Mouse (Mus musculus): Measurements from ENCODE around the gene Sell. TPM values are rescaled to one million over a fixed set of nuclear protein-coding genes. Genes with fewer than 3 reads are reported as not detected.

Gene Sell
- polyA plus RNA-seq, 1 experiment = 11.1 TPM

GRCm38 (mm10) chr1:164072001-164072400, 10.2 kb downstream of the Sell start:
- no peak for DNase-seq
- TF ChIP-seq POLR2A (IDR thresholded peaks at IDR 0.05; ENCODE audit: borderline replicate concordance, extremely low read depth, low read depth, low read length) (no peak), CTCF (IDR thresholded peaks at IDR 0.05; ENCODE audit: insufficient read depth, low read length) (no peak)
- 72% methylated on average over 4 of the region's 4 CpGs for WGBS
- no peak overlapping the region for H3K4me3 ChIP-seq (replicated peaks; ENCODE audit: extremely low read depth, low read depth, low read length)
- H3K4me1 ChIP-seq (ENCODE audit: control insufficient read depth, insufficient read depth, low read length) = no peaks in the 10 kb centered on the region; the same call in 1 of the 2 replicates

- TF ChIP-seq CTCF (IDR thresholded peaks at IDR 0.05; ENCODE audit: insufficient read depth, low read length) (no peak), POLR2A (IDR thresholded peaks at IDR 0.05; ENCODE audit: borderline replicate concordance, extremely low read depth, low read depth, low read length) (no peak)
- WGBS = 77% methylated on average over 9 of the region's 9 CpGs
- Histone ChIP-seq H3K4me1 (ENCODE audit: control insufficient read depth, insufficient read depth, low read length) (no peaks in the 10 kb centered on the region), H3K4me3 (replicated peaks; ENCODE audit: extremely low read depth, low read depth, low read length) (no peak overlapping the region)
- no peak for DNase-seq
These were observed 11.3 kb downstream of the Sell start for GRCm38 (mm10) chr1:164073091-164073490.

- no peaks in the 10 kb centered on the region for H3K4me1 ChIP-seq (ENCODE audit: control insufficient read depth, insufficient read depth, low read length)
- 62% methylated on average over 7 of the region's 7 CpGs for WGBS
- TF ChIP-seq POLR2A (IDR thresholded peaks at IDR 0.05; ENCODE audit: borderline replicate concordance, extremely low read depth, low read depth, low read length) (no peak), CTCF (IDR thresholded peaks at IDR 0.05; ENCODE audit: insufficient read depth, low read length) (no peak)
- H3K4me3 ChIP-seq (replicated peaks; ENCODE audit: extremely low read depth, low read depth, low read length) = no peak overlapping the region
- no peak for DNase-seq
These were observed 12.0 kb downstream of the Sell start for GRCm38 (mm10) chr1:164073803-164074202.

GRCm38 (mm10) chr1:164074606-164075140, 12.9 kb downstream of the Sell start:
- DNase-seq = no peak
- H3K4me3 ChIP-seq (replicated peaks; ENCODE audit: extremely low read depth, low read depth, low read length) = no peak overlapping the region
- WGBS = 82% methylated on average over 2 of the region's 2 CpGs
- TF ChIP-seq CTCF (IDR thresholded peaks at IDR 0.05; ENCODE audit: insufficient read depth, low read length) (no peak), POLR2A (IDR thresholded peaks at IDR 0.05; ENCODE audit: borderline replicate concordance, extremely low read depth, low read depth, low read length) (no peak)
- H3K4me1 ChIP-seq (ENCODE audit: control insufficient read depth, insufficient read depth, low read length) = no peaks in the 10 kb centered on the region

GRCm38 (mm10) chr1:164075416-164075815, 13.6 kb downstream of the Sell start:
- no peak for TF ChIP-seq CTCF (IDR thresholded peaks at IDR 0.05; ENCODE audit: insufficient read depth, low read length)
- no peak for TF ChIP-seq POLR2A (IDR thresholded peaks at IDR 0.05; ENCODE audit: borderline replicate concordance, extremely low read depth, low read depth, low read length)
- WGBS = 95% methylated on average over 1 of the region's 1 CpGs
- no peak for DNase-seq
- Histone ChIP-seq H3K4me3 (replicated peaks; ENCODE audit: extremely low read depth, low read depth, low read length) (no peak overlapping the region), H3K4me1 (ENCODE audit: control insufficient read depth, insufficient read depth, low read length) (no peaks in the 10 kb centered on the region)

- 37% methylated on average over 1 of the region's 1 CpGs for WGBS
- Histone ChIP-seq H3K4me1 (ENCODE audit: control insufficient read depth, insufficient read depth, low read length) (no peaks in the 10 kb centered on the region), H3K4me3 (replicated peaks; ENCODE audit: extremely low read depth, low read depth, low read length) (no peak overlapping the region)
- DNase-seq = no peak
- TF ChIP-seq CTCF (IDR thresholded peaks at IDR 0.05; ENCODE audit: insufficient read depth, low read length) (no peak), POLR2A (IDR thresholded peaks at IDR 0.05; ENCODE audit: borderline replicate concordance, extremely low read depth, low read depth, low read length) (no peak)
These were observed 14.7 kb downstream of the Sell start for GRCm38 (mm10) chr1:164076441-164076840.

GRCm38 (mm10) chr1:164077031-164077430, 15.2 kb downstream of the Sell start:
- Histone ChIP-seq H3K4me1 (ENCODE audit: control insufficient read depth, insufficient read depth, low read length) (no peaks in the 10 kb centered on the region), H3K4me3 (replicated peaks; ENCODE audit: extremely low read depth, low read depth, low read length) (no peak overlapping the region)
- TF ChIP-seq POLR2A (IDR thresholded peaks at IDR 0.05; ENCODE audit: borderline replicate concordance, extremely low read depth, low read depth, low read length) (no peak), CTCF (IDR thresholded peaks at IDR 0.05; ENCODE audit: insufficient read depth, low read length) (no peak)
- 49% methylated on average over 3 of the region's 3 CpGs for WGBS
- DNase-seq = no peak

GRCm38 (mm10) chr1:164078323-164078741, 16.6 kb downstream of the Sell start:
- 71% methylated on average over 4 of the region's 4 CpGs for WGBS
- DNase-seq = no peak
- H3K4me3 ChIP-seq (replicated peaks; ENCODE audit: extremely low read depth, low read depth, low read length) = no peak overlapping the region
- no peak for TF ChIP-seq CTCF (IDR thresholded peaks at IDR 0.05; ENCODE audit: insufficient read depth, low read length)
- no peak for TF ChIP-seq POLR2A (IDR thresholded peaks at IDR 0.05; ENCODE audit: borderline replicate concordance, extremely low read depth, low read depth, low read length)
- H3K4me1 ChIP-seq (ENCODE audit: control insufficient read depth, insufficient read depth, low read length) = no peaks in the 10 kb centered on the region

- TF ChIP-seq POLR2A (IDR thresholded peaks at IDR 0.05; ENCODE audit: borderline replicate concordance, extremely low read depth, low read depth, low read length) (no peak), CTCF (IDR thresholded peaks at IDR 0.05; ENCODE audit: insufficient read depth, low read length) (no peak)
- WGBS = 75% methylated on average over 11 of the region's 11 CpGs
- no peak for DNase-seq
- H3K4me1 ChIP-seq (ENCODE audit: control insufficient read depth, insufficient read depth, low read length) = no peaks in the 10 kb centered on the region
- no peak overlapping the region for H3K4me3 ChIP-seq (replicated peaks; ENCODE audit: extremely low read depth, low read depth, low read length)
These were observed 17.3 kb downstream of the Sell start for GRCm38 (mm10) chr1:164079091-164079490.

GRCm38 (mm10) chr1:164083046-164083445, 21.3 kb downstream of the Sell start:
- DNase-seq = no peak
- no peak for TF ChIP-seq CTCF (IDR thresholded peaks at IDR 0.05; ENCODE audit: insufficient read depth, low read length)
- no peak for TF ChIP-seq POLR2A (IDR thresholded peaks at IDR 0.05; ENCODE audit: borderline replicate concordance, extremely low read depth, low read depth, low read length)
- H3K4me3 ChIP-seq (replicated peaks; ENCODE audit: extremely low read depth, low read depth, low read length) = no peak overlapping the region
- no peaks in the 10 kb centered on the region for H3K4me1 ChIP-seq (ENCODE audit: control insufficient read depth, insufficient read depth, low read length)
- 81% methylated on average over 4 of the region's 4 CpGs for WGBS
